Mouse (Mus musculus): Measurements from ENCODE around the gene Xpo5. TPM values are rescaled to one million over a fixed set of nuclear protein-coding genes. Genes with fewer than 3 reads are reported as not detected.

The Xpo5 gene
- polyA plus RNA-seq, 1 experiment from 2014 or later, result 80.4 TPM

- DNase-seq (ENCODE audit: extremely low spot score, low spot score), result no peak
- Histone ChIP-seq H3K4me3 (no peak overlapping the region), H3K9me3 (no peaks in the 10 kb centered on the region), H3K36me3 (replicated peaks) (peaks cover 69% of the 10 kb centered on the region), H3K27ac (no peak overlapping the region), H3K4me1 (peaks cover 31% of the 10 kb centered on the region), H3K27me3 (ENCODE audit: poor library complexity, severe bottlenecking) (no peaks in the 10 kb centered on the region)
- WGBS, result 96% methylated on average over 8 of the region's 8 CpGs
Observed at GRCm38 (mm10) chr17:46164301-46164700, 38.3 kb upstream of the Xpo5 start.

- 94% methylated on average over 10 of the region's 10 CpGs for WGBS
- Histone ChIP-seq H3K36me3 (replicated peaks) (peaks cover 74% of the 10 kb centered on the region), H3K4me1 (peaks cover 27% of the 10 kb centered on the region), H3K27ac (no peak overlapping the region), H3K27me3 (ENCODE audit: poor library complexity, severe bottlenecking) (no peaks in the 10 kb centered on the region), H3K9me3 (no peaks in the 10 kb centered on the region), H3K4me3 (no peak overlapping the region)
- no peak for DNase-seq (ENCODE audit: extremely low spot score, low spot score)
Observed at GRCm38 (mm10) chr17:46164791-46165190, 37.8 kb upstream of the Xpo5 start.

DNA sequence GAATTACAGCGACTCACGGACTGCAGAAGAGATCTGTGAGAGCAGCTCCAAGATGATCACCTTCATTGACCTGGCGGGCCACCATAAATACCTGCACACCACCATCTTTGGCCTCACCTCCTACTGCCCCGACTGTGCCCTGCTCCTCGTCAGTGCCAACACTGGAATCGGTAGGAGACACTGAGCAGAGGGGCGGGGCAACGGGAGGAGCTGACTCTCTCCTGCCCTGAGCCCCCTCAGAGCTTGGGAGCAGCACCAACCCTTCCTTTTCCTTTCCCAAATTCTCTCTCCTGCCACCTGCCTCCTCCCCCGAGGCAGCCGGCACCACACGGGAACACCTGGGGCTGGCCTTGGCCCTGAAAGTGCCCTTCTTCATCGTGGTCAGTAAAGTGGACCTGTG is 37.1 kb upstream of the Xpo5 start:
- H3K27ac ChIP-seq, result no peak overlapping the region
- peaks cover 21% of the 10 kb centered on the region for H3K4me1 ChIP-seq
- peaks cover 80% of the 10 kb centered on the region for H3K36me3 ChIP-seq (replicated peaks)
- no peak for DNase-seq (ENCODE audit: extremely low spot score, low spot score)
- H3K9me3 ChIP-seq, result no peaks in the 10 kb centered on the region
- WGBS, result 91% methylated on average over 12 of the region's 12 CpGs
- no peak overlapping the region for H3K4me3 ChIP-seq
- no peaks in the 10 kb centered on the region for H3K27me3 ChIP-seq (ENCODE audit: poor library complexity, severe bottlenecking)

DNA sequence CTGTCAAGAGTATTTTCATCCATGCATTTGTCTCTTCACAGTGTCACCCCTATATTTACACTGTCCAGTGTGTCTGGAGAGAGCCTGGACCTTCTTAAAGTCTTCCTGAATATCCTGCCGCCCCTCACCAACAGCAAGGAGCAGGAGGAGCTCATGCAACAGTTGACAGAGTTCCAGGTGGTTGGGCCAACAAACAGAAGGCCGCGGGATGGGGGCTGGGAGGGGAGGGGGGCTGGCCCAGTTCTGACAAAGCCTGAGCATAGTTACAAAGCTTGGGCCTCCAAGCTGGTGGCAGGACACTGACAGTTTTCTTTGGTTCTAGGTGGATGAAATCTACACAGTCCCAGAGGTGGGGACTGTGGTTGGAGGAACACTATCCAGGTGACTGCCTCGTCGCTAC is 36.3 kb upstream of the Xpo5 start:
- Histone ChIP-seq H3K4me1 (peaks cover 20% of the 10 kb centered on the region), H3K27me3 (ENCODE audit: poor library complexity, severe bottlenecking) (no peaks in the 10 kb centered on the region), H3K4me3 (no peak overlapping the region), H3K27ac (no peak overlapping the region), H3K36me3 (replicated peaks) (peaks cover 89% of the 10 kb centered on the region), H3K9me3 (no peaks in the 10 kb centered on the region)
- 88% methylated on average over 5 of the region's 5 CpGs for WGBS
- no peak for DNase-seq (ENCODE audit: extremely low spot score, low spot score)

GRCm38 (mm10) chr17:46167014-46167413 is 35.6 kb upstream of the Xpo5 start:
- H3K27ac ChIP-seq, result no peak overlapping the region
- H3K4me3 ChIP-seq, result no peak overlapping the region
- H3K9me3 ChIP-seq, result no peaks in the 10 kb centered on the region
- no peak for DNase-seq (ENCODE audit: extremely low spot score, low spot score)
- H3K4me1 ChIP-seq, result peaks cover 12% of the 10 kb centered on the region
- peaks cover 95% of the 10 kb centered on the region for H3K36me3 ChIP-seq (replicated peaks)
- 89% methylated on average over 11 of the region's 11 CpGs for WGBS
- H3K27me3 ChIP-seq (ENCODE audit: poor library complexity, severe bottlenecking), result no peaks in the 10 kb centered on the region

GRCm38 (mm10) chr17:46168318-46168717 is 34.3 kb upstream of the Xpo5 start:
- Histone ChIP-seq H3K9me3 (no peaks in the 10 kb centered on the region), H3K27me3 (ENCODE audit: poor library complexity, severe bottlenecking) (no peaks in the 10 kb centered on the region), H3K4me3 (no peak overlapping the region), H3K27ac (no peak overlapping the region), H3K4me1 (no peaks in the 10 kb centered on the region), H3K36me3 (replicated peaks) (peaks cover 99% of the 10 kb centered on the region)
- DNase-seq (ENCODE audit: extremely low spot score, low spot score), result no peak
- 72% methylated on average over 5 of the region's 5 CpGs for WGBS

DNA sequence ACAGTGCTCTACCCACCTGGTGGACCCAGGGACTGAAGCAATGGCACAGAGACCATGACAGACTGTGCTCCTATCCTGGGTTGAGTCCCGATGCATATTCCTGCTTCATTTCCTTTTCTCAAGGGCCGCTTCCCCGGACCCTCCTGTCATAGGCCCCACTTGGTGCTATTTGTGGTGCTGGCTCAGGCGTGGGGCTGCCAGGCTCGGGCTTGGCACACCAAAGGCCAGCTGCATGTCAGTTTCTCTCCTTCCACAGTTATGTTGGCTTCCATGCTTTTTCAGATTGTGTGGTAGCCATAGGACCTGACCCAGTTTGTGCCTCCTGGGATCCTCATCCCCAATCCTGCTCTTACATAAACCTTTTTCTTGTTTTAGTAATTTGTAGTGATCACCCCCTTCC is 33.8 kb upstream of the Xpo5 start:
- Histone ChIP-seq H3K36me3 (replicated peaks) (peaks cover 98% of the 10 kb centered on the region), H3K9me3 (no peaks in the 10 kb centered on the region), H3K4me1 (no peaks in the 10 kb centered on the region), H3K27me3 (ENCODE audit: poor library complexity, severe bottlenecking) (no peaks in the 10 kb centered on the region), H3K27ac (no peak overlapping the region), H3K4me3 (no peak overlapping the region)
- 93% methylated on average over 5 of the region's 5 CpGs for WGBS
- DNase-seq (ENCODE audit: extremely low spot score, low spot score), result no peak

GRCm38 (mm10) chr17:46170538-46170937 is 32.0 kb upstream of the Xpo5 start:
- peaks cover 94% of the 10 kb centered on the region for H3K36me3 ChIP-seq (replicated peaks)
- no peaks in the 10 kb centered on the region for H3K27me3 ChIP-seq (ENCODE audit: poor library complexity, severe bottlenecking)
- no peak for DNase-seq (ENCODE audit: extremely low spot score, low spot score)
- no peak overlapping the region for H3K27ac ChIP-seq
- WGBS, result 74% methylated on average over 3 of the region's 3 CpGs
- no peaks in the 10 kb centered on the region for H3K9me3 ChIP-seq
- no peaks in the 10 kb centered on the region for H3K4me1 ChIP-seq
- no peak overlapping the region for H3K4me3 ChIP-seq

- DNase-seq (ENCODE audit: extremely low spot score, low spot score), result no peak
- 81% methylated on average over 4 of the region's 4 CpGs for WGBS
- Histone ChIP-seq H3K4me3 (no peak overlapping the region), H3K36me3 (replicated peaks) (peaks cover 98% of the 10 kb centered on the region), H3K9me3 (no peaks in the 10 kb centered on the region), H3K4me1 (no peaks in the 10 kb centered on the region), H3K27ac (no peak overlapping the region), H3K27me3 (ENCODE audit: poor library complexity, severe bottlenecking) (no peaks in the 10 kb centered on the region)
Observed at GRCm38 (mm10) chr17:46182273-46182672, 20.3 kb upstream of the Xpo5 start.

GRCm38 (mm10) chr17:46188829-46189228 is 13.8 kb upstream of the Xpo5 start:
- WGBS, result 91% methylated on average over 2 of the region's 2 CpGs
- DNase-seq (ENCODE audit: extremely low spot score, low spot score), result no peak
- H3K4me3 ChIP-seq, result no peak overlapping the region
- H3K27me3 ChIP-seq (ENCODE audit: poor library complexity, severe bottlenecking), result no peaks in the 10 kb centered on the region
- peaks cover 96% of the 10 kb centered on the region for H3K36me3 ChIP-seq (replicated peaks)
- H3K9me3 ChIP-seq, result no peaks in the 10 kb centered on the region
- no peaks in the 10 kb centered on the region for H3K4me1 ChIP-seq
- H3K27ac ChIP-seq, result no peak overlapping the region

- Histone ChIP-seq H3K4me3 (peak overlapping the region; percentile 78), H3K27ac (no peak overlapping the region), H3K4me1 (peaks cover 31% of the 10 kb centered on the region), H3K9me3 (no peaks in the 10 kb centered on the region), H3K36me3 (replicated peaks) (peaks cover 64% of the 10 kb centered on the region), H3K27me3 (ENCODE audit: poor library complexity, severe bottlenecking) (no peaks in the 10 kb centered on the region)
- 79% methylated on average over 6 of the region's 6 CpGs for WGBS
- no peak for DNase-seq (ENCODE audit: extremely low spot score, low spot score)
Observed at GRCm38 (mm10) chr17:46201151-46201550, 1.4 kb upstream of the Xpo5 start.

GRCm38 (mm10) chr17:46203078-46203477 is 496 bp downstream of the Xpo5 start:
- peak overlapping the region; percentile 78 for H3K4me3 ChIP-seq
- DNase-seq (ENCODE audit: extremely low spot score, low spot score), result no peak
- peak overlapping the region; percentile 95 for H3K27ac ChIP-seq
- peaks cover 31% of the 10 kb centered on the region for H3K4me1 ChIP-seq
- H3K27me3 ChIP-seq (ENCODE audit: poor library complexity, severe bottlenecking), result no peaks in the 10 kb centered on the region
- peaks cover 64% of the 10 kb centered on the region for H3K36me3 ChIP-seq (replicated peaks)
- under 1% methylated on average over 20 of the region's 20 CpGs for WGBS
- H3K9me3 ChIP-seq, result no peaks in the 10 kb centered on the region

DNA sequence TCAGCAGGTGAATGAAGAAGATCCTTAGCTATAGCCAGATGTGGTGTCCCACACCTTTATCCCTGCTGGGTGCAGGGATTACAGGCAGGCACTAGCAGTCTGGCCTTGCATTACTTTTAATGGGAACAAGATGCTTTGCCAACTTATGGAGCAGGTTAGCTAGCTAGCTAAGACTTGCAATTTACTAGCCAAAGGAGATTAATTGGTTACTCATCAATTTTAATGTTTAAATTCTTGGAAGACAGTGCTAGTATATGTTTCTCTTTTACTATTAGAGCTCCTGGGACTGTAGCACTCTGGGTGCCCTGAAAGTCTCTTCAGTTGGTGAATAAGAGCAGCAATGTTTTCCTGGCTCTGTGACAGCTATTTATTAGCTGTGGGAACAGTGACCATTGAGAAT is 4.1 kb downstream of the Xpo5 start:
- no peak for DNase-seq (ENCODE audit: extremely low spot score, low spot score)
- H3K36me3 ChIP-seq (replicated peaks), result peaks cover 75% of the 10 kb centered on the region
- no peaks in the 10 kb centered on the region for H3K27me3 ChIP-seq (ENCODE audit: poor library complexity, severe bottlenecking)
- H3K4me3 ChIP-seq, result no peak overlapping the region
- no peak overlapping the region for H3K27ac ChIP-seq
- no peaks in the 10 kb centered on the region for H3K9me3 ChIP-seq
- H3K4me1 ChIP-seq, result peaks cover 18% of the 10 kb centered on the region

DNA sequence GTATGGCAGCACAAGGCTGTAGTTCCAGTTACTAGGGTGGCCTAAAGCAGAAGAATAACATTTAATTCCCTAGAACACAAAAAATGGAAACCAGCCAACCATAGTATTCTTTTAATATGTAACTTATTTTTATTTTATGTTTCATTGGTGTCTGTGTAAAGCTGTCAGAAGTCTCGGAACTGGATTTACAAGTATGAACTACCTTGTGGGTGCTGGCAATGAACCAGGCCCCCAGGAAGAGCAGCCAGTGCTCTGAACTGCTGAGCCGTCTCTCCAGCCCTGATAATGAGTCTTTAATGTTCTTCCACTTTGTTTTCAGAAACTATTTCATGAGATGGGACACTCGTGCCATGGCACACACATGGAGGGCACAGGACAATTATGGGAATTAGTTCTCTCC is 8.0 kb downstream of the Xpo5 start:
- Histone ChIP-seq H3K27ac (no peak overlapping the region), H3K36me3 (replicated peaks) (peaks cover 100% of the 10 kb centered on the region), H3K4me1 (no peaks in the 10 kb centered on the region), H3K9me3 (no peaks in the 10 kb centered on the region), H3K27me3 (ENCODE audit: poor library complexity, severe bottlenecking) (no peaks in the 10 kb centered on the region), H3K4me3 (no peak overlapping the region)
- 95% methylated on average over 3 of the region's 3 CpGs for WGBS
- no peak for DNase-seq (ENCODE audit: extremely low spot score, low spot score)

Measured in forebrain, embryonic 10.5 days (tissue).